Mouse (Mus musculus) midbrain, embryonic 13.5 days (tissue): ENCODE data around the gene Lancl3. TPM values are rescaled to one million over a fixed set of nuclear protein-coding genes. Genes with fewer than 3 reads are reported as not detected.

Experiments
- ATAC-seq: fragments of 200-750 bp; cut with Nextera tagmentation; 2 replicates; pipeline ENCODE4 v1.8.0; 2017; ENCODE audit warnings: mild to moderate bottlenecking, moderate TSS enrichment, moderate library complexity
- H3K27ac ChIP-seq: fragments of 300-500 bp; sonication (generic); 2 replicates; pipeline ENCODE4 v1.5.1; 2015; ENCODE audit warnings: inconsistent platforms, mild to moderate bottlenecking, moderate library complexity
- H3K27me3 ChIP-seq: fragments of 300-500 bp; sonication (generic); 2 replicates; pipeline ENCODE4 v1.6.1; 2015; ENCODE audit warnings: mild to moderate bottlenecking, inconsistent platforms
- H3K36me3 ChIP-seq: fragments of 300-500 bp; sonication (generic); 2 replicates; pipeline ENCODE4 v1.6.1; 2015; ENCODE audit warnings: mild to moderate bottlenecking, inconsistent platforms
- H3K4me1 ChIP-seq: fragments of 300-500 bp; sonication (generic); replicated peaks from 2 replicates; pipeline ENCODE4 v1.6.1; 2015; ENCODE audit warnings: inconsistent platforms
- H3K4me2 ChIP-seq: fragments of 300-500 bp; sonication (generic); replicated peaks from 2 replicates; pipeline ENCODE4 v1.6.1; 2015; ENCODE audit warnings: moderate library complexity, mild to moderate bottlenecking, inconsistent platforms
- H3K4me3 ChIP-seq: fragments of 300-500 bp; sonication (generic); replicated peaks from 2 replicates; pipeline ENCODE4 v1.5.1; 2015; ENCODE audit warnings: mild to moderate bottlenecking, inconsistent platforms
- H3K9ac ChIP-seq: fragments of 300-500 bp; sonication (generic); replicated peaks from 2 replicates; pipeline ENCODE4 v1.6.1; 2015; ENCODE audit warnings: mild to moderate bottlenecking, inconsistent platforms
- H3K9me3 ChIP-seq: fragments of 300-500 bp; sonication (generic); 2 replicates; pipeline ENCODE4 v1.6.1; 2016; ENCODE audit warnings: mild to moderate bottlenecking, inconsistent platforms
- WGBS: fragments of 180-500 bp; shearing (Covaris S2); methylation state at CpG from one replicate; pipeline ENCODE4 v1.1.7; 2015; 5-methylcytosine and 5-hydroxymethylcytosine counted together
- polyA plus RNA-seq: library from polyadenylated mRNA; unstranded; fragments of >200 nt; fragmentation: Nextera tagmentation; extraction: Ambion mirVana; gene quantifications from 2 replicates; pipeline ENCODE4 v1.2.1, GENCODE M21; 2015

Lancl3 gene
- polyA plus RNA-seq = 4.0 and 4.1 TPM in 2 replicates

GRCm38 (mm10) chrX:9199761-9200371 lies at the start of gene Lancl3:
Gene Lancl3, plus strand, starts transcription at chrX:9199902.
- Histone ChIP-seq H3K27ac (peak within 1 kb of the TSS; percentile 35; the same call in 1 of the 2 replicates), H3K9me3 (no peaks in the 10 kb centered on the region), H3K4me1 (no peaks in the 10 kb centered on the region), H3K27me3 (0 out of 2 replicates have a peak, but pooled peaks cover 6% of the 10 kb centered on the region), H3K4me2 (peak within 1 kb of the TSS; percentile 61), H3K36me3 (no peaks in the 10 kb centered on the region), H3K9ac (peak within 1 kb of the TSS; percentile 62), H3K4me3 (peak within 1 kb of the TSS; percentile 49)
- WGBS = 17% methylated on average over 40 of the region's 49 CpGs
- peak; percentile 78 for ATAC-seq

GRCm38 (mm10) chrX:9179011-9179410 lies 20.7 kb upstream of the Lancl3 start:
- no peaks in the 10 kb centered on the region for H3K36me3 ChIP-seq
- no peak overlapping the region for H3K9ac ChIP-seq
- no peak overlapping the region for H3K27ac ChIP-seq
- no peaks in the 10 kb centered on the region for H3K9me3 ChIP-seq
- no peaks in the 10 kb centered on the region for H3K27me3 ChIP-seq
- no peak for ATAC-seq
- H3K4me1 ChIP-seq = no peaks in the 10 kb centered on the region
- 43% methylated on average over 2 of the region's 2 CpGs for WGBS
- H3K4me3 ChIP-seq = no peak overlapping the region
- H3K4me2 ChIP-seq = no peak overlapping the region

DNA sequence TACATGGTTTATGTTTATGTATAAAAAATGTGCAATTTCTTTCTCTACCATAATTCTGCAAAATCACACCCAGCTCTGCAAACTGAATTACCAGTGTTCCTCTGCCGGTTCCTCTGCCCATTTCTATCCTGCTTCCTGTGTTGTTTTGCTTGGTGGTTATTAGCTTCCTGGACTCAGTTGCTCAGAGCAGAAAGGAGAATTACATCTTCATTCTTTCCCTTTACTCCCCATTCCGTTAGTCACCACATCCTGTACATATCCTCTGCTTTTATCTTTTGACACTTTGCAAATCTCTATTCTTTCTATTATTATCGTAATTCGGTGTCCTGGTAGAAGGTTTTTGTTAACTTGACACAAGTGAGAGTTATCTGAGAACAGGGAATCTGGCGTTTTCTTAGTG lies 18.1 kb upstream of the Lancl3 start:
- H3K9ac ChIP-seq = no peak overlapping the region
- H3K9me3 ChIP-seq = no peaks in the 10 kb centered on the region
- H3K36me3 ChIP-seq = no peaks in the 10 kb centered on the region
- no peak for ATAC-seq
- H3K27ac ChIP-seq = no peak overlapping the region
- no peak overlapping the region for H3K4me2 ChIP-seq
- H3K4me3 ChIP-seq = no peak overlapping the region
- H3K4me1 ChIP-seq = no peaks in the 10 kb centered on the region
- 39% methylated on average over 5 of the region's 5 CpGs for WGBS
- H3K27me3 ChIP-seq = no peaks in the 10 kb centered on the region

- H3K36me3 ChIP-seq = no peaks in the 10 kb centered on the region
- H3K27ac ChIP-seq = peak overlapping the region; percentile 35; the same call in 1 of the 2 replicates
- peak; percentile 79 for ATAC-seq
- no peaks in the 10 kb centered on the region for H3K9me3 ChIP-seq
- H3K9ac ChIP-seq = peak overlapping the region; percentile 62
- 18% methylated on average over 71 of the region's 72 CpGs for WGBS
- peak overlapping the region; percentile 49 for H3K4me3 ChIP-seq
- H3K4me1 ChIP-seq = no peaks in the 10 kb centered on the region
- peak overlapping the region; percentile 61 for H3K4me2 ChIP-seq
- 0 out of 2 replicates have a peak, but pooled peaks cover 6% of the 10 kb centered on the region for H3K27me3 ChIP-seq
These were observed 747 bp downstream of the Lancl3 start for GRCm38 (mm10) chrX:9200380-9200917.

GRCm38 (mm10) chrX:9201954-9202353 lies 2.3 kb downstream of the Lancl3 start:
- H3K4me2 ChIP-seq = peak overlapping the region; percentile 34
- no peak overlapping the region for H3K27ac ChIP-seq

DNA sequence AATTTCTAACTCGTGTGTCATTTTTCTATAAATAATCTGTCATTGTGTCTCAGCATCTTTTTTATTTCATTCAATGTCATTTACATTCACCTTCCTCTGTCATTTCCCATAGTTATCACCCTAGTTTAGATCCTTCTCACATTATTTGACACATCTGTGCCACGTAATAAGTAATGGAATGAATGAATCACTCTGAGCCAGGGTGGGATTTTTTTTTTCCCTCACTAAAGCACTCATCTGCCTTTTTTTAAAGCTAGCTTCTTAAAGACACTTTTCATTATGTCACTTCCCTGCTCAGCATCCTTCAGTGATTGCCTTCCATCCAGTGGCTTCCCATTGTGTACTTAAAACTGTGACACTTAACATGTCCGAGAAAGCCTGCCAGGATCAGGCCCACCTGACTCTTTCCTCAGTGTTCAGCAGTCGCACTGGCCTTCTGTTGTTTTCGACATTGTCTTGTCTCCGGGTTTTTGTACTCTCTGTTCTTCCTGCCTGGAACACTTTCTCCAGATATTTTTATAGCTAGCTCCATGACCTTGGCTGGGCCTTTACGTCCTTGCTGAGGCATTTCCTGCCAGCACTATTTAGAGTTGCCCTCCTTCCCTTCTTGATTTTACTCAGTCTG lies 3.2 kb downstream of the Lancl3 start:
- peak overlapping the region; percentile 35; the same call in 1 of the 2 replicates for H3K27ac ChIP-seq
- no peaks in the 10 kb centered on the region for H3K9me3 ChIP-seq
- 0 out of 2 replicates have a peak, but pooled peaks cover 6% of the 10 kb centered on the region for H3K27me3 ChIP-seq
- 56% methylated on average over 7 of the region's 7 CpGs for WGBS
- no peak overlapping the region for H3K9ac ChIP-seq
- H3K4me2 ChIP-seq = peak overlapping the region; percentile 34
- no peak for ATAC-seq
- H3K36me3 ChIP-seq = no peaks in the 10 kb centered on the region
- H3K4me1 ChIP-seq = no peaks in the 10 kb centered on the region
- peak overlapping the region; percentile 15; the same call in 1 of the 2 replicates for H3K4me3 ChIP-seq

More at GRCm38 (mm10) chrX:9201954-9202353, 2.3 kb downstream of the Lancl3 start:
- Histone ChIP-seq H3K9me3 (no peaks in the 10 kb centered on the region), H3K4me1 (no peaks in the 10 kb centered on the region), H3K4me3 (peak overlapping the region; percentile 15; the same call in 1 of the 2 replicates), H3K9ac (no peak overlapping the region), H3K27me3 (0 out of 2 replicates have a peak, but pooled peaks cover 6% of the 10 kb centered on the region), H3K36me3 (no peaks in the 10 kb centered on the region)
- 55% methylated on average over 2 of the region's 2 CpGs for WGBS
- ATAC-seq = no peak

DNA sequence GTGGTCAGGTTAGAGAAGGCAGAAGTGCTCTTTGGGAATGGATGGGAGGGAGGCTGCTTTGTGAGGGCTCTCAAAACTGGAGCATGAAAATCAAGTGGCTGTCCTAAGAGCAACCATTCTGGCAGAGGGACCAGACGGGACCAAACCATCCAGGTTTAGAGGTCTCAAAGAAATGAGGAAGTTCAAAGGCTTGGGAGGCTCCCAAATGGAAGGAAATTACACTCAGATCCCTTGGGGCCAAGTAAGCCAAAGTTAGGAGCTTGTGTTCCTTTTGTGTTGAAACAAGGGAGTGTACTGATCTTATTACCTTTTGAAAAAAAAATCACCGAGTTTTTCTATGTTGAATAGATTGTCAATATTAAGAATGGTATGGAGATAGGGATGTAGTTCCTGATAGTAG lies 5.4 kb downstream of the Lancl3 start:
- Histone ChIP-seq H3K27me3 (no peaks in the 10 kb centered on the region), H3K36me3 (no peaks in the 10 kb centered on the region), H3K4me2 (no peak overlapping the region), H3K9ac (no peak overlapping the region), H3K9me3 (no peaks in the 10 kb centered on the region), H3K4me3 (no peak overlapping the region), H3K4me1 (no peaks in the 10 kb centered on the region), H3K27ac (no peak overlapping the region)
- WGBS = 63% methylated on average over 2 of the region's 2 CpGs
- no peak for ATAC-seq

DNA sequence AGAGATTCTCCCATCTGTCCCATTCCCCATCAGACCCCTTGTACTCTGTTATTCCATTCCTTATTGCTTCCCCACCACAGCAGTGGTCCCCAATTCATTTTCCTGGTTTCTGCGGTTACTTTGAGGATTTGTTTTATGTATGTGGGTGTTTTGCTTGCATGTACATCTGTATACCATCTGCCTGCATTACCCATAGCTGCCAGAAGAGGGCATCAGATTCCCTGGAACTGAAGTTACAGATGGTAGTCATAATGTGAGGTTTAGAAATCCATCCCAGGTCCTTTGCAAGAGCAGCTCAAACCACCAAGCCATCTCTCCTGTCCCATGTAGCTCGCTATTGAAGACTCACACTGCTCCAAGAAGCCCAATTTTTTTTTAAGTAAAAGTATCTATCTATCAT lies 16.5 kb downstream of the Lancl3 start:
- no peaks in the 10 kb centered on the region for H3K27me3 ChIP-seq
- WGBS = 78% methylated on average over 2 of the region's 2 CpGs
- ATAC-seq = no peak
- no peak overlapping the region for H3K9ac ChIP-seq
- no peaks in the 10 kb centered on the region for H3K4me1 ChIP-seq
- H3K4me2 ChIP-seq = no peak overlapping the region
- H3K9me3 ChIP-seq = no peaks in the 10 kb centered on the region
- H3K27ac ChIP-seq = no peak overlapping the region
- no peak overlapping the region for H3K4me3 ChIP-seq
- no peaks in the 10 kb centered on the region for H3K36me3 ChIP-seq

DNA sequence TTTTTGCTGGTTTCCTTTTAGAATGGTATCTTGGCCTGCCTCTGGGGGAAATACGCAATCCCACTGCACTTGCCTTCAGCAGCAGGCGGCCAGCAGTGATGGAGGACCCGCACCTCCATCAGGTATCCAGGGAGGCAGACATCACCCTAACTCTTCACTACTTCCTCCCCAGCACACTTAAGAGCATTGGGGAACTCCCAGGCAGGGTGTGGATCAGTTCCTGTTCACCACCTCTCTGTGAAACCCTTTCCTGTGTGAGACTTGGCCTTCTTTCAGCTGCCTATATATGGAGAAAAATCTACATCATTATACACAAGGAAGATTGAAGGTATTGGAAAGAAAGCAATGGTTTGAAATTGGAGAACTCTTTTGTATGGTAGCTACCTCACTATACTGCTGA lies 19.9 kb downstream of the Lancl3 start:
- ATAC-seq = no peak
- Histone ChIP-seq H3K36me3 (no peaks in the 10 kb centered on the region), H3K4me1 (no peaks in the 10 kb centered on the region), H3K27ac (no peak overlapping the region), H3K9ac (no peak overlapping the region), H3K9me3 (no peaks in the 10 kb centered on the region), H3K27me3 (no peaks in the 10 kb centered on the region), H3K4me3 (no peak overlapping the region), H3K4me2 (no peak overlapping the region)
- WGBS = 91% methylated on average over 3 of the region's 3 CpGs

GRCm38 (mm10) chrX:9221206-9221605 lies 21.5 kb downstream of the Lancl3 start:
- H3K9ac ChIP-seq = no peak overlapping the region
- no peaks in the 10 kb centered on the region for H3K9me3 ChIP-seq
- H3K27me3 ChIP-seq = no peaks in the 10 kb centered on the region
- H3K36me3 ChIP-seq = no peaks in the 10 kb centered on the region
- H3K27ac ChIP-seq = no peak overlapping the region
- no peak for ATAC-seq
- no peak overlapping the region for H3K4me3 ChIP-seq
- H3K4me1 ChIP-seq = no peaks in the 10 kb centered on the region
- WGBS = 27% methylated on average over 6 of the region's 6 CpGs
- H3K4me2 ChIP-seq = no peak overlapping the region

- no peak overlapping the region for H3K4me2 ChIP-seq
- no peaks in the 10 kb centered on the region for H3K27me3 ChIP-seq
- 84% methylated on average over 4 of the region's 4 CpGs for WGBS
- no peak overlapping the region for H3K4me3 ChIP-seq
- no peak overlapping the region for H3K9ac ChIP-seq
- ATAC-seq = no peak
- no peaks in the 10 kb centered on the region for H3K4me1 ChIP-seq
- no peaks in the 10 kb centered on the region for H3K36me3 ChIP-seq
- no peak overlapping the region for H3K27ac ChIP-seq
- no peaks in the 10 kb centered on the region for H3K9me3 ChIP-seq
These were observed 22.0 kb downstream of the Lancl3 start for GRCm38 (mm10) chrX:9221736-9222135.

GRCm38 (mm10) chrX:9222412-9223221 lies 22.9 kb downstream of the Lancl3 start:
- ATAC-seq = no peak
- no peak overlapping the region for H3K9ac ChIP-seq
- no peak overlapping the region for H3K4me3 ChIP-seq
- no peaks in the 10 kb centered on the region for H3K4me1 ChIP-seq
- no peaks in the 10 kb centered on the region for H3K36me3 ChIP-seq
- H3K9me3 ChIP-seq = no peaks in the 10 kb centered on the region
- no peak overlapping the region for H3K27ac ChIP-seq
- no peaks in the 10 kb centered on the region for H3K27me3 ChIP-seq
- WGBS = 96% methylated on average over 3 of the region's 3 CpGs
- no peak overlapping the region for H3K4me2 ChIP-seq
